Mouse (Mus musculus): ENCODE data around the gene Nprl3. TPM values are rescaled to one million over a fixed set of nuclear protein-coding genes. Genes with fewer than 3 reads are reported as not detected.
"Not testable (repeated sequence)": the region's sequence is repeated elsewhere in the genome, so short reads cannot be mapped to it uniquely, and the experiment has no call there.

Nprl3 gene
- polyA plus RNA-seq, 1 experiment from 2014 or later = 29.8 TPM

GRCm38 (mm10) chr11:32200992-32201391, 66.5 kb downstream of the Nprl3 start:
- H3K9me3 ChIP-seq (replicated peaks); H3K27me3 ChIP-seq; H3K4me3 ChIP-seq; H3K4me1 ChIP-seq (replicated peaks); H3K4me2 ChIP-seq; ATAC-seq (replicated peaks; ENCODE audit: insufficient number of reproducible peaks, insufficient read depth, low FRiP score, low read depth); H3K36me3 ChIP-seq; H3K9ac ChIP-seq; H3K27ac ChIP-seq: not testable (repeated sequence)
- WGBS = 57% methylated on average over 1 of the region's 1 CpGs

GRCm38 (mm10) chr11:32200075-32200601, 67.4 kb downstream of the Nprl3 start, which contains the start of gene Il9r:
Gene Il9r, minus strand, starts transcription at chr11:32200279.
- H3K36me3 ChIP-seq = no peaks in the 10 kb centered on the region
- peaks cover 9% of the 10 kb centered on the region; the same call in 1 of the 2 replicates for H3K27me3 ChIP-seq
- ATAC-seq (replicated peaks; ENCODE audit: insufficient number of reproducible peaks, insufficient read depth, low FRiP score, low read depth) = no peak
- H3K4me3 ChIP-seq = no peak within 1 kb of the TSS
- no peak within 1 kb of the TSS for H3K9ac ChIP-seq
- H3K27ac ChIP-seq = no peak within 1 kb of the TSS
- no peaks in the 10 kb centered on the region for H3K9me3 ChIP-seq (replicated peaks)
- 35% methylated on average over 10 of the region's 10 CpGs for WGBS
- H3K4me2 ChIP-seq = no peak within 1 kb of the TSS
- peaks cover 4% of the 10 kb centered on the region for H3K4me1 ChIP-seq (replicated peaks)

- H3K27me3 ChIP-seq = peaks cover 12% of the 10 kb centered on the region; the same call in 1 of the 2 replicates
- no peaks in the 10 kb centered on the region for H3K36me3 ChIP-seq
- H3K4me2 ChIP-seq = no peak overlapping the region
- no peaks in the 10 kb centered on the region for H3K9me3 ChIP-seq (replicated peaks)
- WGBS = 43% methylated on average over 6 of the region's 6 CpGs
- H3K27ac ChIP-seq = no peak overlapping the region
- no peak for ATAC-seq (replicated peaks; ENCODE audit: insufficient number of reproducible peaks, insufficient read depth, low FRiP score, low read depth)
- no peaks in the 10 kb centered on the region for H3K4me1 ChIP-seq (replicated peaks)
- no peak overlapping the region for H3K4me3 ChIP-seq
- H3K9ac ChIP-seq = no peak overlapping the region
These were observed 68.3 kb downstream of the Nprl3 start for GRCm38 (mm10) chr11:32199230-32199629.

GRCm38 (mm10) chr11:32198256-32198955, 69.1 kb downstream of the Nprl3 start:
- Histone ChIP-seq H3K9me3 (replicated peaks) (no peaks in the 10 kb centered on the region), H3K36me3 (no peaks in the 10 kb centered on the region), H3K4me3 (no peak overlapping the region), H3K9ac (no peak overlapping the region), H3K27ac (no peak overlapping the region), H3K4me1 (replicated peaks) (no peaks in the 10 kb centered on the region), H3K4me2 (no peak overlapping the region), H3K27me3 (peaks cover 12% of the 10 kb centered on the region; the same call in 1 of the 2 replicates)
- WGBS = 62% methylated on average over 14 of the region's 14 CpGs
- ATAC-seq (replicated peaks; ENCODE audit: insufficient number of reproducible peaks, insufficient read depth, low FRiP score, low read depth) = no peak

GRCm38 (mm10) chr11:32197766-32198165, 69.7 kb downstream of the Nprl3 start:
- Histone ChIP-seq H3K9me3 (replicated peaks) (no peaks in the 10 kb centered on the region), H3K4me3 (no peak overlapping the region), H3K4me1 (replicated peaks) (no peaks in the 10 kb centered on the region), H3K9ac (no peak overlapping the region), H3K4me2 (no peak overlapping the region), H3K36me3 (no peaks in the 10 kb centered on the region), H3K27me3 (peaks cover 12% of the 10 kb centered on the region; the same call in 1 of the 2 replicates), H3K27ac (no peak overlapping the region)
- WGBS = 65% methylated on average over 3 of the region's 3 CpGs
- no peak for ATAC-seq (replicated peaks; ENCODE audit: insufficient number of reproducible peaks, insufficient read depth, low FRiP score, low read depth)

GRCm38 (mm10) chr11:32196727-32197126, 70.8 kb downstream of the Nprl3 start:
- no peak overlapping the region for H3K27ac ChIP-seq
- H3K9me3 ChIP-seq (replicated peaks) = no peaks in the 10 kb centered on the region
- H3K27me3 ChIP-seq = peaks cover 9% of the 10 kb centered on the region; the same call in 1 of the 2 replicates
- H3K9ac ChIP-seq = no peak overlapping the region
- H3K4me3 ChIP-seq = no peak overlapping the region
- WGBS = 63% methylated on average over 6 of the region's 6 CpGs
- no peak overlapping the region for H3K4me2 ChIP-seq
- H3K4me1 ChIP-seq (replicated peaks) = peaks cover 2% of the 10 kb centered on the region; the same call in 1 of the 2 replicates
- no peak for ATAC-seq (replicated peaks; ENCODE audit: insufficient number of reproducible peaks, insufficient read depth, low FRiP score, low read depth)
- H3K36me3 ChIP-seq = no peaks in the 10 kb centered on the region

- Histone ChIP-seq H3K27me3 (peaks cover 9% of the 10 kb centered on the region; the same call in 1 of the 2 replicates), H3K27ac (no peak overlapping the region), H3K4me1 (replicated peaks) (peaks cover 9% of the 10 kb centered on the region; the same call in 1 of the 2 replicates), H3K4me3 (no peak overlapping the region), H3K9ac (no peak overlapping the region), H3K4me2 (no peak overlapping the region), H3K9me3 (replicated peaks) (no peaks in the 10 kb centered on the region), H3K36me3 (no peaks in the 10 kb centered on the region)
- ATAC-seq (replicated peaks; ENCODE audit: insufficient number of reproducible peaks, insufficient read depth, low FRiP score, low read depth) = no peak
- 21% methylated on average over 11 of the region's 11 CpGs for WGBS
These were observed 71.5 kb downstream of the Nprl3 start for GRCm38 (mm10) chr11:32195867-32196540.

- Histone ChIP-seq H3K4me2 (no peak overlapping the region), H3K4me3 (no peak overlapping the region), H3K9ac (no peak overlapping the region), H3K36me3 (no peaks in the 10 kb centered on the region), H3K9me3 (replicated peaks) (no peaks in the 10 kb centered on the region), H3K27ac (no peak overlapping the region), H3K27me3 (peaks cover 9% of the 10 kb centered on the region; the same call in 1 of the 2 replicates), H3K4me1 (replicated peaks) (peaks cover 22% of the 10 kb centered on the region; the same call in 1 of the 2 replicates)
- ATAC-seq (replicated peaks; ENCODE audit: insufficient number of reproducible peaks, insufficient read depth, low FRiP score, low read depth) = no peak
- 78% methylated on average over 5 of the region's 5 CpGs for WGBS
These were observed 72.9 kb downstream of the Nprl3 start for GRCm38 (mm10) chr11:32194626-32195025.

GRCm38 (mm10) chr11:32194086-32194485, 73.4 kb downstream of the Nprl3 start:
- Histone ChIP-seq H3K4me1 (replicated peaks) (peaks cover 22% of the 10 kb centered on the region; the same call in 1 of the 2 replicates), H3K27me3 (peaks cover 9% of the 10 kb centered on the region; the same call in 1 of the 2 replicates), H3K4me3 (no peak overlapping the region), H3K27ac (no peak overlapping the region), H3K4me2 (no peak overlapping the region), H3K9me3 (replicated peaks) (no peaks in the 10 kb centered on the region), H3K9ac (no peak overlapping the region), H3K36me3 (no peaks in the 10 kb centered on the region)
- WGBS = 69% methylated on average over 10 of the region's 10 CpGs
- no peak for ATAC-seq (replicated peaks; ENCODE audit: insufficient number of reproducible peaks, insufficient read depth, low FRiP score, low read depth)

- ATAC-seq (replicated peaks; ENCODE audit: insufficient number of reproducible peaks, insufficient read depth, low FRiP score, low read depth) = no peak
- H3K4me3 ChIP-seq = no peak overlapping the region
- 87% methylated on average over 10 of the region's 10 CpGs for WGBS
- H3K9ac ChIP-seq = no peak overlapping the region
- no peak overlapping the region for H3K4me2 ChIP-seq
- H3K36me3 ChIP-seq = no peaks in the 10 kb centered on the region
- H3K27ac ChIP-seq = no peak overlapping the region
- peaks cover 22% of the 10 kb centered on the region; the same call in 1 of the 2 replicates for H3K4me1 ChIP-seq (replicated peaks)
- peaks cover 9% of the 10 kb centered on the region; the same call in 1 of the 2 replicates for H3K27me3 ChIP-seq
- no peaks in the 10 kb centered on the region for H3K9me3 ChIP-seq (replicated peaks)
These were observed 74.4 kb downstream of the Nprl3 start for GRCm38 (mm10) chr11:32193156-32193555.

- WGBS = 67% methylated on average over 13 of the region's 13 CpGs
- Histone ChIP-seq H3K27ac (no peak overlapping the region), H3K36me3 (no peaks in the 10 kb centered on the region), H3K9me3 (replicated peaks) (no peaks in the 10 kb centered on the region), H3K4me1 (replicated peaks) (peaks cover 22% of the 10 kb centered on the region; the same call in 1 of the 2 replicates), H3K27me3 (0 out of 2 replicates have a peak, but pooled peaks cover 4% of the 10 kb centered on the region), H3K9ac (no peak overlapping the region), H3K4me3 (no peak overlapping the region), H3K4me2 (no peak overlapping the region)
- no peak for ATAC-seq (replicated peaks; ENCODE audit: insufficient number of reproducible peaks, insufficient read depth, low FRiP score, low read depth)
These were observed 76.8 kb downstream of the Nprl3 start for GRCm38 (mm10) chr11:32190603-32191110.

Data from heart, embryonic 15.5 days (tissue).